Mouse (Mus musculus) gonadal fat pad, adult 2 months (tissue): ENCODE data around the gene Scn7a. TPM values are rescaled to one million over a fixed set of nuclear protein-coding genes. Genes with fewer than 3 reads are reported as not detected.

Experiments
- DNase-seq: peaks from one replicate; pipeline ENCODE4 v3.0.0-alpha.2; 2012; ENCODE audit warnings: low read depth
- polyA plus RNA-seq: library from polyadenylated mRNA; depleted of rRNA; stranded (reverse); fragments of >200 nt; gene quantifications from 2 replicates; pipeline ENCODE4 v1.2.3, GENCODE M21; 2012; rRNA removed

Gene Scn7a
- polyA plus RNA-seq, result 7.8 and 11.5 TPM in 2 replicates

DNA sequence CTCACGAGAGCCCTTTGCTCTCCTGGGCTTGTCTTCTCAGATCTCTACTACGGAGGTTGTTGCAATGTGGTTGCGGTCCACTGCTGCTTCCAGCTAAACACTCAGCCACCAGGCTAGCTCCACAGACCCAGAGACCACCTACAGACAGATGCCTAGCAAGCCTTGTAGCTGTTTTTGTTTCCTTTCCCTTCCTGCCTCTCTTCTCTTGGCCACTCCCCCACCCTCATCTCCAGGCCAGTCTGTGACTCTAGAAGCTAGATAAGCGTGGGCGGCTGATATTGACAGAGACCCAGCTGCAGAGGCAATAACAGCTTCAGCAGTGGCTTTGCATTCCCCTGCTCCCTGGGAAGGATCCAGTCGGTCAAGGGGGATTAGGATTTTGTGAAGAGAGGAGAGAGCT is at the start of gene Scn7a:
Gene Scn7a, minus strand, starts transcription at position 150 of the 400 bp plus-strand sequence.
- DNase-seq, result no peak

DNA sequence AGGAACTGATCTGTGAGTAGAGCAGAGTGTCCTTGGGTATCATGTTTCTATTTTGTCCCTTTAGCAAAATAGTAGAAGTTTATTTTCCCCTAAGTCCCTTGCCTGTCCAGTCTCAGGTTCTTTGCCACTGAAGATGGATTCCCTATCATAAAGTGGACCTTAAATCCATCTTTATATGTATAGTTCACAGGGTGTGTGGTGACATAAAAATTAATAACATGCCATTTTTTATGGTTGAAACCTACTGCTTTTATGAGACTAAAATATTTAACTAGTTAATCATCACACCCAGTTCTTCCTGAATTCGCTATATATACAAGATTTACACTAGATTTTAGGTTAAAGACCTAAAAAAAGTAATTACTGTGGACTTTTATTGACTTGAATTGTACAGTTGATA is 43.0 kb upstream of the Scn7a start:
- no peak for DNase-seq

- no peak for DNase-seq
Measured at GRCm38 (mm10) chr2:66819862-66820559, 35.3 kb upstream of the Scn7a start.

GRCm38 (mm10) chr2:66799676-66800249 is 15.0 kb upstream of the Scn7a start:
- DNase-seq, result no peak

DNA sequence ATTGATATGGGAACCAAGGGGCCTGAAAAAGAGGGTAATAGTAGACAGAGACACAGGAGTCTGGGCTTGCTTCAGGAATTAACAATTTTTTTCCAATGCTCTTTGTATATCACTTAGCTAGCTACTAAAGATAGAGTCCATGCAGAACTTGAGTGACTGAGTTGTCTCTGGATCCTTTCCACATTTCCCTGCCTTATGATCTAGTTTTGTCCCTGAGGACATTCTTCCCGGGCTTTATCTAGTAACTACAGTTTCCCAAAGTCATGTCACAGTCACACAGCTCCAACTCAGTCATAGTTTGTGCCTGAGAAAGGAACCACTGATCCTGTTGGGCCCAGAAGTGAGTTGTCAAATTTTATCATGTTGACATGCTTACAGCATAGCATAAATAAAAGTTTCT is 12.8 kb upstream of the Scn7a start:
- DNase-seq, result no peak

DNA sequence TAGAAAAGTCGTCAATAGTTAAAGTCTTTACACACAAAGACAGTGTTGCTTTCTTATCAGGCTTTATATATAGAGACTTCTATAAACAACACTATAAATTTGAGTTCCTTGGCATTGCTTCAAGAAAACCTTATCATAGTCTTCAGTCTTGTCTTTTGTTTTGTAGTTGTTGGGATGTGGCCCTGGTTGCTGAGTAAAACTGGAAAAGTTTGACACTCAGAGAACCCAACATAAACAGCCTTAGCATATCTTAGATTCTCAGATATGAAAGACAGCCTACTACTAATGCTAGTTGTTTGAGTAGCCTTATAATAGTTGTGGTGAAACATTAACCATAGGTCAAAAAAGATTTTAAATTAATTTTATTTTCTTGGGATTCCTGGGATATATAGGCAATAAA is 6.9 kb upstream of the Scn7a start:
- DNase-seq, result no peak

- no peak for DNase-seq
Measured at GRCm38 (mm10) chr2:66780884-66781283, 3.8 kb downstream of the Scn7a start.

DNA sequence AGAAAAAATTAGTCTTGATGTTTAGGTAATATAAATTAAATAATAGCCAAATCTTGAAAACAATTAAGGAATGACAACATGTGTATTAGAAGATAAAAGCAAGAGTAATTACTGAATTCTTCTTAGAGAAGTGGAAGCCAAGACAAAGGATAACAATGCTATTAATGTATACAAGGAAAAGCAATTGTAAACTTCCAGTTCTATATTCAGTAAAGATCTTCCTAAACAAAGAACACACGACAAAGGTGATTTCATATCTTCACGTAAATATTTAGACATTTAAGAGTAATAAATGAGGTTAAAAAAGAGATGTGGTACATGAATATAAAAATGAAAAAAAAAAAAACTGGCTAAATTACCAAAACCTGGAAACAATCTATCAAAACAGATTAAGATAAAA is 16.7 kb downstream of the Scn7a start:
- no peak for DNase-seq

DNA sequence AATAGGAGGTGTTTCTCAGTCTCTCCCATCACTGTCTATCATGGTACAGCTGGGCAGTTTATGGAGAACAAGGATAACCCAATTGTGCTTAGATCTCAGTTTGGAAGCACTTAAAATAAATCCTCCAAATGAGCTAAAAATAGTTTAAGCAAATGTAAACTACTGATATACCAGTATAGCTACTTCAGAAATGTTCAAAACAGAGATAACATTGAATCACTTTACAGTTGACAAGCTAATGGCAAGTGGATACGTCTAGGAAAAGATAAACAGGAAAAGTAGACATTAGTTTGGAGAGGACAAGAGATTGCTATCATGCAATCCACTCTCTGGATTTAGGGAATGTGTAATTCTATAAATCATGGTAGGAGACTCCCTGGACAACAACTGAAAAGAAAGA is 19.5 kb downstream of the Scn7a start:
- DNase-seq, result no peak

- DNase-seq, result no peak
Measured at GRCm38 (mm10) chr2:66762905-66763304, 21.8 kb downstream of the Scn7a start.

- no peak for DNase-seq
Measured at GRCm38 (mm10) chr2:66728002-66728401, 56.7 kb downstream of the Scn7a start.

DNA sequence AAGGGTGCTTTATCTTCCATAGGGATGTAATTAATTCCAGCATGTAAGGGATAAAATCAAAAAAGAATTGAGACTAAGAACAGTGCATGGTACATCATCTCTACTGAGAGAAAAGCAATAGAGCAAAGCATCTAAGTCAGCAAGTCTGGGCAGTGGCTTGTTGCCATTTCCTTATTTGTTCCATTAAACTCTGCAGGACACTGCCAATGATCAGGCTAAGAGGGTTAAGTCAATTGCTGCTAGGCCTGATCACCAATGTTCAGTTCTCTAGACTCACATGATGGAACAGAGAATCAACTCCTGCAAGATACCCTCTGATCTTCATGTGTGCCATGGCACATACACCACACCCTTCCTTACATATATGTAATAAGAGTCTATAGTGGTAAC is 57.1 kb downstream of the Scn7a start:
- DNase-seq, result no peak

- no peak for DNase-seq
Measured at GRCm38 (mm10) chr2:66726878-66727584, 57.7 kb downstream of the Scn7a start.

- DNase-seq, result no peak
Measured at GRCm38 (mm10) chr2:66712071-66712470, 72.6 kb downstream of the Scn7a start.

DNA sequence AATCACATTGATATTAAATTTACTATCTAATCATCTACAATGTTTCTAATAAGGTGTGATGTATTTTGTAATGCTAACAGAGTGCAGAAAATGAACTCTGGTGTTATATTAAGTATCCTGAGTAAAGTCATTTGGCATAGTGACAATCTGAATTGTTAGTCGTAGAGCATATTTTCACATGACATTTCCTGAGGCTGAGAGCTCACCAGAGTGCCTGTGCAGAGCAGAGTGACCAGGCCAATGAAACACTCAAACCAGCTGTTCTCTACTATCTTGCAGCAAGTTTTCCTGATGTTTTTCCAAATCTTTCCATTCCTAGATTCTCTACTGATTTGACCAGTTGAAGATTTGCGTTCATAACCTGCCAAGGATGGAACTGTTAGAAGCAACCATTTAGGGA is 92.4 kb downstream of the Scn7a start:
- DNase-seq, result no peak

DNA sequence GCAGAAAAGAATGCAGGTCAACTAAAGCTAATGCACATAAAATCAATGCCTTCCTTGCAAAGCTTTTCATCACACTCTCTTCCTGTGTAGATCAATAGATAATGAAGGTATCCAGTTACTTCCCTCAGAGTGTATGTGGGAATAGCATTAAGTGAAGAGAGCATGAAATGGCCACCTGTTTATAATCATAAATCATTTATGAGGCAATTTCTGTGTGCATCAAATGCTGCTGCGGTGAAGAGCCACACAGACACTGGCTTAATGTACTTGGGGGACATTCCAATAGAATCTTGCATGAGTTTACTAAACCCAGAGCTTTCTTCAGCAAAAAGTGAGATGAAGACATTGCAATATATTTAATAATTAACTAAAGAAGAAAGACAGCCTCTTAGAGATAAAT is 122.7 kb downstream of the Scn7a start:
- DNase-seq, result no peak

DNA sequence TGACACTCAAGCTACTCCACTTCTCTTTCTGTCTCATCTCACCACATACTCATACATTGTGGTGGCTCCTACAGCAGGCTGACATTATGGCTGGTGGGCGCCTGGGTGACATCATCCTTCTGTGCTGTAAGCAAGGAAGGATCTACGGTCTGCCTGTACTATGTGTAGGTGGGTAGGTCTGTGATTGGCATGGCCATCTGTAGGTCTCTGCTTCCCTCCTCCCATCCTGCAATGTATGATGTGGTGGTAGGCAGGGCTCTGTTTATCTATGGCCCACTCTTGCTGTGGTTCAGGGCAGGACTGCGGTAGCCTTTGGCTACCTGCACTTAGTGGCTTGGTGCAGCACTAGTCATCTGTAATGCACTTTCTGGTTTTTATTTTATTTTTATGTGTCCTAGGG is 128.3 kb downstream of the Scn7a start:
- no peak for DNase-seq

GRCm38 (mm10) chr2:66655431-66655830 is 129.3 kb downstream of the Scn7a start:
- no peak for DNase-seq

GRCm38 (mm10) chr2:66644384-66644783 is 140.3 kb downstream of the Scn7a start:
- DNase-seq, result no peak

GRCm38 (mm10) chr2:66634580-66635359 is 149.9 kb downstream of the Scn7a start, which contains the start of gene Scn9a:
Scn9a (minus strand) TSS chr2:66634962.
- no peak for DNase-seq

- DNase-seq, result no peak
Measured at GRCm38 (mm10) chr2:66632728-66633127, 152.0 kb downstream of the Scn7a start.
